Comparison of ENCODE assay signal across 9 mouse cellular contexts in genomic region chr5:24360792-24361454, GRCm38 (mm10). TPM values are rescaled to one million over a fixed set of nuclear protein-coding genes. Genes with fewer than 3 reads are reported as not detected.
DNase-seq lines count a peak whose midpoint lies in the region; ATAC-seq and TF ChIP-seq lines count a peak whose summit lies in the region.
"Had no signal": no experiment of that assay in that cellular context is flagged by ENCODE, and none has a peak within 500 bp of the region (broad histone marks: within the 10 kb centered on the region; RNA-seq: fewer than 3 reads in every experiment).

No protein-coding gene starts in this region.

- peak; percentile 100 for TF ChIP-seq CTCF in stomach, postnatal 0 days (IDR thresholded peaks at IDR 0.05; ENCODE audit: low read depth)

- no peak overlapping the region for H3K27ac ChIP-seq in forebrain, embryonic 10.5 days
- H3K27ac ChIP-seq in heart, embryonic 15.5 days = peak overlapping the region; percentile 42
- no peak overlapping the region for H3K27ac ChIP-seq in liver, embryonic 13.5 days
- H3K27ac ChIP-seq in neural tube, embryonic 11.5 days (ENCODE audit: low read depth, low read length) = no peak overlapping the region
- no peak overlapping the region for H3K27ac ChIP-seq in stomach, postnatal 0 days (replicated peaks)
- H3K27ac ChIP-seq: embryonic facial prominence, embryonic 13.5 days had no signal

- no peaks in the 10 kb centered on the region for H3K36me3 ChIP-seq in forebrain, embryonic 10.5 days (replicated peaks)
- H3K36me3 ChIP-seq in heart, embryonic 15.5 days = no peaks in the 10 kb centered on the region
- no peaks in the 10 kb centered on the region for H3K36me3 ChIP-seq in liver, embryonic 13.5 days
- no peaks in the 10 kb centered on the region for H3K36me3 ChIP-seq in neural tube, embryonic 11.5 days (ENCODE audit: control insufficient read depth, insufficient read depth, low read length)
- no peaks in the 10 kb centered on the region for H3K36me3 ChIP-seq in stomach, postnatal 0 days (ENCODE audit: control insufficient read depth, insufficient read depth, low read length)
- H3K36me3 ChIP-seq: embryonic facial prominence, embryonic 13.5 days had no signal

- peak; percentile 91 for DNase-seq in CD4-positive, CD25-positive, alpha-beta regulatory T cell, adult 2 months (ENCODE audit: low read depth, low spot score)
- DNase-seq in brain, adult 2 months (ENCODE audit: low read depth, low spot score) = peak; percentile 90
- DNase-seq in forebrain, embryonic 10.5 days (ENCODE audit: extremely low spot score, low spot score) = peak; percentile 83
- peak; percentile 90 for DNase-seq in kidney, postnatal 10 days
- peak; percentile 46 for DNase-seq in liver, embryonic 13.5 days
- DNase-seq in neural tube, embryonic 11.5 days (ENCODE audit: low spot score) = peak; percentile 85
- peak; percentile 82 for DNase-seq in stomach, postnatal 0 days (ENCODE audit: low spot score)

- no peaks in the 10 kb centered on the region for H3K9me3 ChIP-seq in forebrain, embryonic 10.5 days
- no peaks in the 10 kb centered on the region for H3K9me3 ChIP-seq in heart, embryonic 15.5 days (replicated peaks)
- no peaks in the 10 kb centered on the region for H3K9me3 ChIP-seq in liver, embryonic 13.5 days (replicated peaks)
- no peaks in the 10 kb centered on the region for H3K9me3 ChIP-seq in neural tube, embryonic 11.5 days (ENCODE audit: control insufficient read depth, low read length)
- no peaks in the 10 kb centered on the region for H3K9me3 ChIP-seq in stomach, postnatal 0 days (ENCODE audit: control insufficient read depth, low read length)
- H3K9me3 ChIP-seq: embryonic facial prominence, embryonic 13.5 days had no signal

- 2% methylated on average over 7 of the region's 7 CpGs for WGBS in forebrain, embryonic 10.5 days
- WGBS in heart, embryonic 15.5 days = 1% methylated on average over 7 of the region's 7 CpGs
- WGBS in liver, embryonic 13.5 days (ENCODE audit: insufficient replicate concordance) = under 1% methylated on average over 7 of the region's 7 CpGs
- WGBS in neural tube, embryonic 11.5 days = 0% methylated on average over 7 of the region's 7 CpGs
- 2% methylated on average over 7 of the region's 7 CpGs for WGBS in stomach, postnatal 0 days

- ATAC-seq in heart, embryonic 15.5 days (replicated peaks; ENCODE audit: insufficient number of reproducible peaks, insufficient read depth, low FRiP score, low read depth) = peak; percentile 24
- 0 out of 2 replicates have a peak, but pooled peaks have one; percentile 29 for ATAC-seq in liver, embryonic 13.5 days (ENCODE audit: low read depth)
- peak; percentile 65; the same call in 1 of the 2 replicates for ATAC-seq in neural tube, embryonic 11.5 days (ENCODE audit: insufficient read depth, low FRiP score, low TSS enrichment)
- ATAC-seq in stomach, postnatal 0 days (ENCODE audit: low FRiP score, low TSS enrichment) = peak; percentile 84

- no peaks in the 10 kb centered on the region for H3K27me3 ChIP-seq in forebrain, embryonic 10.5 days (ENCODE audit: poor library complexity, severe bottlenecking)
- no peaks in the 10 kb centered on the region; the same call in 1 of the 2 replicates for H3K27me3 ChIP-seq in heart, embryonic 15.5 days
- peaks cover 41% of the 10 kb centered on the region for H3K27me3 ChIP-seq in liver, embryonic 13.5 days
- no peaks in the 10 kb centered on the region for H3K27me3 ChIP-seq in neural tube, embryonic 11.5 days (ENCODE audit: control insufficient read depth, insufficient read depth, low read length)
- no peaks in the 10 kb centered on the region for H3K27me3 ChIP-seq in stomach, postnatal 0 days (ENCODE audit: control insufficient read depth, insufficient read depth, low read length)

- peaks cover 17% of the 10 kb centered on the region for H3K4me1 ChIP-seq in forebrain, embryonic 10.5 days
- peaks cover 15% of the 10 kb centered on the region for H3K4me1 ChIP-seq in heart, embryonic 15.5 days (replicated peaks)
- H3K4me1 ChIP-seq in liver, embryonic 13.5 days (replicated peaks) = peaks cover 9% of the 10 kb centered on the region
- no peaks in the 10 kb centered on the region for H3K4me1 ChIP-seq in neural tube, embryonic 11.5 days (ENCODE audit: control insufficient read depth, insufficient read depth, low read length)
- H3K4me1 ChIP-seq in stomach, postnatal 0 days (replicated peaks; ENCODE audit: control insufficient read depth, insufficient read depth) = no peaks in the 10 kb centered on the region

- H3K9ac ChIP-seq in heart, embryonic 15.5 days = no peak overlapping the region; the same call in 1 of the 2 replicates
- no peak overlapping the region for H3K9ac ChIP-seq in liver, embryonic 13.5 days
- H3K9ac ChIP-seq in neural tube, embryonic 11.5 days (ENCODE audit: low read length) = no peak overlapping the region
- H3K9ac ChIP-seq in stomach, postnatal 0 days (ENCODE audit: low read length) = no peak overlapping the region
- H3K9ac ChIP-seq: embryonic facial prominence, embryonic 13.5 days had no signal

- H3K4me2 ChIP-seq in heart, embryonic 15.5 days = no peak overlapping the region
- no peak overlapping the region for H3K4me2 ChIP-seq in liver, embryonic 13.5 days
- H3K4me2 ChIP-seq in neural tube, embryonic 11.5 days (ENCODE audit: low read depth) = no peak overlapping the region
- no peak overlapping the region for H3K4me2 ChIP-seq in stomach, postnatal 0 days (replicated peaks; ENCODE audit: low read depth)
- H3K4me2 ChIP-seq: embryonic facial prominence, embryonic 13.5 days had no signal

- no peak for TF ChIP-seq EP300 in stomach, postnatal 0 days (optimal IDR thresholded peaks at IDR 0.05)

- no peak overlapping the region for H3K4me3 ChIP-seq in forebrain, embryonic 10.5 days
- H3K4me3 ChIP-seq in heart, embryonic 15.5 days = no peak overlapping the region
- no peak overlapping the region for H3K4me3 ChIP-seq in liver, embryonic 13.5 days (replicated peaks)
- H3K4me3 ChIP-seq in neural tube, embryonic 11.5 days (ENCODE audit: low read depth, low read length) = no peak overlapping the region
- H3K4me3 ChIP-seq in stomach, postnatal 0 days (ENCODE audit: low read depth, low read length) = no peak overlapping the region
- H3K4me3 ChIP-seq: embryonic facial prominence, embryonic 13.5 days had no signal

RNA-seq across cellular contexts. Expression of gene Nos3, which starts 3.7 kb away (rescaled TPM):
- 7.6 and 8.1 TPM in 2 replicates for polyA plus RNA-seq in forebrain, embryonic 10.5 days (2016; fragmentation: Nextera tagmentation; extraction: Ambion mirVana)
- polyA plus RNA-seq in heart, embryonic 15.5 days (2015; fragmentation: Nextera tagmentation; extraction: Ambion mirVana) = 27.9 and 30.6 TPM in 2 replicates
- polyA plus RNA-seq in liver, embryonic 13.5 days (2015; fragmentation: Nextera tagmentation; extraction: Ambion mirVana) = 2.5 and 2.7 TPM in 2 replicates
- polyA plus RNA-seq in neural tube, embryonic 11.5 days (2014; fragmentation: Nextera tagmentation; extraction: Ambion mirVana) = 6.1 and 6.7 TPM in 2 replicates
- 3.1 and 3.2 TPM in 2 replicates for polyA plus RNA-seq in stomach, postnatal 0 days (2015; fragmentation: Nextera tagmentation; extraction: Ambion mirVana)

RNA-seq across cellular contexts. Expression of gene Kcnh2, which starts 9.5 kb away (rescaled TPM):
- 17.8 and 21.3 TPM in 2 replicates for polyA plus RNA-seq in forebrain, embryonic 10.5 days (2016; fragmentation: Nextera tagmentation; extraction: Ambion mirVana)
- 21.0 and 27.2 TPM in 2 replicates for polyA plus RNA-seq in heart, embryonic 15.5 days (2015; fragmentation: Nextera tagmentation; extraction: Ambion mirVana)
- polyA plus RNA-seq in liver, embryonic 13.5 days (2015; fragmentation: Nextera tagmentation; extraction: Ambion mirVana) = 0.20 and 0.22 TPM in 2 replicates
- 16.5 and 18.6 TPM in 2 replicates for polyA plus RNA-seq in neural tube, embryonic 11.5 days (2014; fragmentation: Nextera tagmentation; extraction: Ambion mirVana)
- polyA plus RNA-seq in stomach, postnatal 0 days (2015; fragmentation: Nextera tagmentation; extraction: Ambion mirVana) = 3.7 and 3.8 TPM in 2 replicates

RNA-seq across cellular contexts. Expression of gene Atg9b, which starts 31.0 kb away (rescaled TPM):
- polyA plus RNA-seq in forebrain, embryonic 10.5 days (2016; fragmentation: Nextera tagmentation; extraction: Ambion mirVana) = 0.99 and 1.3 TPM in 2 replicates
- 0.81 and 1.6 TPM in 2 replicates for polyA plus RNA-seq in heart, embryonic 15.5 days (2015; fragmentation: Nextera tagmentation; extraction: Ambion mirVana)
- polyA plus RNA-seq in liver, embryonic 13.5 days (2015; fragmentation: Nextera tagmentation; extraction: Ambion mirVana) = 0.56 and 0.60 TPM in 2 replicates
- 0.54 and 0.89 TPM in 2 replicates for polyA plus RNA-seq in neural tube, embryonic 11.5 days (2014; fragmentation: Nextera tagmentation; extraction: Ambion mirVana)
- polyA plus RNA-seq in stomach, postnatal 0 days (2015; fragmentation: Nextera tagmentation; extraction: Ambion mirVana) = 4.1 and 5.8 TPM in 2 replicates

RNA-seq across cellular contexts. Expression of gene Abcb8, which starts 32.5 kb away (rescaled TPM):
- 57.1 and 61.8 TPM in 2 replicates for polyA plus RNA-seq in forebrain, embryonic 10.5 days (2016; fragmentation: Nextera tagmentation; extraction: Ambion mirVana)
- 54.4 and 70.1 TPM in 2 replicates for polyA plus RNA-seq in heart, embryonic 15.5 days (2015; fragmentation: Nextera tagmentation; extraction: Ambion mirVana)
- polyA plus RNA-seq in liver, embryonic 13.5 days (2015; fragmentation: Nextera tagmentation; extraction: Ambion mirVana) = 30.2 and 30.5 TPM in 2 replicates
- polyA plus RNA-seq in neural tube, embryonic 11.5 days (2014; fragmentation: Nextera tagmentation; extraction: Ambion mirVana) = 45.8 and 47.0 TPM in 2 replicates
- 29.3 and 30.2 TPM in 2 replicates for polyA plus RNA-seq in stomach, postnatal 0 days (2015; fragmentation: Nextera tagmentation; extraction: Ambion mirVana)

RNA-seq across cellular contexts. Expression of gene Asic3, which starts 52.3 kb away (rescaled TPM):
- polyA plus RNA-seq in forebrain, embryonic 10.5 days (2016; fragmentation: Nextera tagmentation; extraction: Ambion mirVana) = 0.20 TPM in 1 of 2 replicates, not detected in the other
- polyA plus RNA-seq in heart, embryonic 15.5 days (2015; fragmentation: Nextera tagmentation; extraction: Ambion mirVana) = not detected in 2 replicates
- polyA plus RNA-seq in liver, embryonic 13.5 days (2015; fragmentation: Nextera tagmentation; extraction: Ambion mirVana) = not detected in 2 replicates
- 0.12 and 0.54 TPM in 2 replicates for polyA plus RNA-seq in neural tube, embryonic 11.5 days (2014; fragmentation: Nextera tagmentation; extraction: Ambion mirVana)
- 0.10 TPM in 1 of 2 replicates, not detected in the other for polyA plus RNA-seq in stomach, postnatal 0 days (2015; fragmentation: Nextera tagmentation; extraction: Ambion mirVana)

Comparison
In these comparisons a context has a peak if more than half of its experiments do, and no peak if none do; other contexts are left out.
1. ATAC-seq: peak in every context shown above with its lines; median percentile 84 in stomach, postnatal 0 days; 65 in neural tube, embryonic 11.5 days; 29 in liver, embryonic 13.5 days; 24 in heart, embryonic 15.5 days.